Mouse (Mus musculus) neural tube, embryonic 13.5 days (tissue): ENCODE measurements around the gene Trim66. TPM values are rescaled to one million over a fixed set of nuclear protein-coding genes. Genes with fewer than 3 reads are reported as not detected.
A peak's percentile ranks its signal among the peaks of the same experiment; 100 is the strongest.

Source experiments
- ATAC-seq: fragments of 200-750 bp; cut with Nextera tagmentation; 2 replicates; pipeline ENCODE4 v1.8.0; 2017; ENCODE audit warnings: low read depth, mild to moderate bottlenecking, moderate TSS enrichment, moderate library complexity
- H3K27ac ChIP-seq: fragments of 300-500 bp; sonication (generic); replicated peaks from 2 replicates; pipeline ENCODE4 v1.5.1; 2015; ENCODE audit warnings: moderate library complexity, mild to moderate bottlenecking, inconsistent platforms
- H3K27me3 ChIP-seq: fragments of 300-500 bp; sonication (generic); 2 replicates; pipeline ENCODE4 v1.6.1; 2015; ENCODE audit warnings: mild to moderate bottlenecking, inconsistent platforms
- H3K36me3 ChIP-seq: fragments of 300-500 bp; sonication (generic); 2 replicates; pipeline ENCODE4 v1.6.1; 2015; ENCODE audit warnings: mild to moderate bottlenecking, inconsistent platforms
- H3K4me1 ChIP-seq: fragments of 300-500 bp; sonication (generic); replicated peaks from 2 replicates; pipeline ENCODE4 v1.6.1; 2015; ENCODE audit warnings: inconsistent platforms
- H3K4me2 ChIP-seq: fragments of 300-500 bp; sonication (generic); 2 replicates; pipeline ENCODE4 v1.6.1; 2015; ENCODE audit warnings: inconsistent platforms, mild to moderate bottlenecking, moderate library complexity
- H3K4me3 ChIP-seq: fragments of 300-500 bp; sonication (generic); 2 replicates; pipeline ENCODE4 v1.5.1; 2015; ENCODE audit warnings: mild to moderate bottlenecking, inconsistent platforms
- H3K9ac ChIP-seq: fragments of 300-500 bp; sonication (generic); 2 replicates; pipeline ENCODE4 v1.6.1; 2015; ENCODE audit warnings: moderate library complexity, mild to moderate bottlenecking, inconsistent platforms
- H3K9me3 ChIP-seq: fragments of 300-500 bp; sonication (generic); 2 replicates; pipeline ENCODE4 v1.6.1; 2016; ENCODE audit warnings: inconsistent platforms
- WGBS: fragments of 180-500 bp; shearing (Covaris S2); methylation state at CpG from one replicate; pipeline ENCODE4 v1.1.7; 2015; 5-methylcytosine and 5-hydroxymethylcytosine counted together
- polyA plus RNA-seq: library from polyadenylated mRNA; unstranded; fragments of >200 nt; fragmentation: Nextera tagmentation; extraction: Ambion mirVana; gene quantifications from 2 replicates; pipeline ENCODE4 v1.2.1, GENCODE M21; 2015

Gene Trim66
- polyA plus RNA-seq, 1 experiment from 2014 or later, result 0.11 TPM

DNA sequence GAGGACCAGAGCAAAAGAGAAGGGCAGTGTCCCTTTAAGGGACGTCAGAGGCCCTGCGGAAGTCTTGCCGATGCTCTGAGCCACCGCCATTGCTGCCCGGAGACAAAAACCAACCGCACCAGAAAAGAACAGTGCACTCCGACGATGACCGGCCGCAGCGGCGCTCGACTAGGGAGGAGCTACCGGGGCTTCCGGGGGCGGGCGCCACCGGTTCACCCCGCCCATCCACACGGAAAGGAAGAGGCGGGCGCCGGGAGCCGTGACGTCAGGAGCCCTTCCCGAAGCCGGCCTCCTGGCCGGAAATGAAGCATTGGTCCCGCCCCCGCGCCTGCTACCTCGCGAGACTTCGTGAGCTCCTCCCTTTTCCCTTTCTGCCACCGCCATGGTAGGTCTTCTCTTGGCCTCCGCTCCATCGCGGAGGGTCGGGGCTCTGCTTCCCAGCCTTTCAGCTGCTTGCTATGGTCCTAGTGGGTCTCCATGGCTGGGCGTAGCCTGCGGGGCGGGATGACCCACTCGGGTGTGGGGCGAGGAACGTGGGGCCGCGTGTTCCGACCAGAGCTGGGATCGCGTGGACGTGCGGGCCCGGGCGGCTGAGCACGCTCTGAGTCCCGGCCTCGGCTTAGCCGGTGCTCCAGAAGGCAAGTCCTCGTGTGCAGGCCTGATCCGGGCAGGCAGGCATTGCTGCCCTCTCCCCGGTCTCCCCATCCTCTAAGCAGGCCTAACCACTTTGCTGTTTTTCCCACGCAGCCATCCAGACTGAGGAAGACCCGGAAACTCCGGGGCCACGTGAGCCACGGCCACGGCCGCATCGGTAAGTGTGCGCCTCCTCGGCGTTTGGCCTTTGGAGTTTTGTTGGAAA is 11.1 kb upstream of the Trim66 start, which contains the start of gene Rpl27a:
Rpl27a (plus strand) TSS at position 310 of the 859 bp plus-strand sequence.
- H3K27ac ChIP-seq, result peak within 1 kb of the TSS; percentile 95
- H3K9me3 ChIP-seq, result no peaks in the 10 kb centered on the region
- ATAC-seq, result peak; percentile 96
- peak within 1 kb of the TSS; percentile 91 for H3K4me2 ChIP-seq
- no peaks in the 10 kb centered on the region for H3K27me3 ChIP-seq
- peak within 1 kb of the TSS; percentile 61 for H3K4me3 ChIP-seq
- H3K36me3 ChIP-seq, result peaks cover 36% of the 10 kb centered on the region
- WGBS, result under 1% methylated on average over 72 of the region's 72 CpGs
- H3K9ac ChIP-seq, result peak within 1 kb of the TSS; percentile 90
- H3K4me1 ChIP-seq, result peaks cover 35% of the 10 kb centered on the region

DNA sequence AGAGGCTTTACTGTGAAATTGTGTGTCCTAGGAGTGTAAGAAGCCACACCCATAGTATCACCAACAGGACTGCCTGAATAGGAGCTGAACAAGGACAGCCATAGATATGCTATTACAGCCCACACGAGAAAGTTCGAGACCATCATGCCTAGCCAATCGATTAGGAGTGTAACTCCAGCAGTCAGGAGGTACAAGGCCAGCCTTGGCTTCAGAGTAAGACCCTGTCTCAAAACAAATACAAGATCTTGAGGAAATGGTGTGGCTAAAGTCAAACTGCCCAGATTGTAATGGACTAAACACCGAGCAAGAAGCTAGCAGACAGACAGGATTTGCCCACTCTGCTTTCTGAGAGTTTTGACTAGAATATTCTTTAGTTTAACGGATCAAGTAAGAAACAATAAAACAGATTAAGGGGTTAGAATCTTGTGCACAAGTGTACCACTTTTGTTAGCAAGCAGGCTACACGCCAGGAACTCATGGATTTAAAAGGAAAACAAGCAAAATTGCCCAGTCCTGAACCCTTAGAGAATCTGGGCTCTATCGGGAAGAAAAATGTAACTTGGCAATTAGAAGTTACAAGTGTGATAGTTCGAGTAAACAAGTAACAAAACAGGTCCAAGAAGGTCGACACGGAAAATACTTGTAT is 10.2 kb upstream of the Trim66 start:
- H3K27me3 ChIP-seq, result no peaks in the 10 kb centered on the region
- H3K36me3 ChIP-seq, result peaks cover 27% of the 10 kb centered on the region
- no peak; the same call in 1 of the 2 replicates for ATAC-seq
- H3K4me1 ChIP-seq, result peaks cover 35% of the 10 kb centered on the region
- H3K27ac ChIP-seq, result peak overlapping the region; percentile 95
- peak overlapping the region; percentile 81 for H3K9ac ChIP-seq
- H3K9me3 ChIP-seq, result no peaks in the 10 kb centered on the region
- 22% methylated on average over 10 of the region's 10 CpGs for WGBS
- H3K4me2 ChIP-seq, result peak overlapping the region; percentile 80
- H3K4me3 ChIP-seq, result peak overlapping the region; percentile 61

DNA sequence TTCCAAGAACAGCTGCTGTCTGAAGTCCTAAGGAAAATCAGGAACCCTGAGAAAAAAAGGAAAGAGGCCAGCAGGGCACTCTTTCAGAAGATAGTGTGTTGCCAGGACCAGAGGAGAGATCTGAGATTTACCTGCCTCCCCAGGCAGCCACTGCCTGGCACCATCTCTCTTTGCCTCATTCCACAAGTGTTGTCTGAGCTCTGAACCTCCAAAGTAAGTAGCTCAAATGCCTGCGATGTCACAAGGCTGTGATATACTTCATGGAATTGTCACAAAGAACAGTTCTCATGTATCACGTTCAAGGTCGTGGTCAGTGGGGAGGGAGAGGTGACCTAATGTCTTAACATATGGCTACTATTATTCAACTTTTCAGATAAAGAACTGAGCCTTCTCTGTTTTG is 8.6 kb upstream of the Trim66 start:
- no peak overlapping the region for H3K9ac ChIP-seq
- 86% methylated on average over 3 of the region's 3 CpGs for WGBS
- H3K4me2 ChIP-seq, result no peak overlapping the region
- ATAC-seq, result no peak
- no peak overlapping the region for H3K4me3 ChIP-seq
- H3K36me3 ChIP-seq, result peaks cover 10% of the 10 kb centered on the region
- H3K27me3 ChIP-seq, result no peaks in the 10 kb centered on the region
- H3K27ac ChIP-seq, result no peak overlapping the region
- H3K4me1 ChIP-seq, result peaks cover 30% of the 10 kb centered on the region
- no peaks in the 10 kb centered on the region for H3K9me3 ChIP-seq

DNA sequence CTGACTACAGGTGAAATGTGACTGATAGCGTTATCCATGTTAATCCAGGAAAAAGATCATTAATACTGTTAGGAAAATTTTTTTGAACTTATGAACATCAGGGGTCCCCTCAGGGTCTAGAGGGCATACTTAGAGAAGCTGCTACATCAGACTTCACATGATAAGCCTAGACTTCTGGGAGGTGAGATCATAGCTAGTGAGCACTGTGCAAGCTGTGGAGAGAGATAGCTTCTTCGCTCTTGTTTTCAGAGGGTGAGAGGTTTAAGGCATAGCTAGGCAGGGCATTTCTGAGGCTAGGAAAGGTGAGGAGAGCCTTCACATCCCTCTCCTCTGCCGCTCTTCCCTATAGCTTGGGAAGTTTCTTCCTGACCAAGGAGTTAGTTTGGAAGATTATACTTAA is 3.9 kb upstream of the Trim66 start:
- no peak for ATAC-seq
- H3K27me3 ChIP-seq, result no peaks in the 10 kb centered on the region
- no peak overlapping the region for H3K4me2 ChIP-seq
- H3K4me3 ChIP-seq, result no peak overlapping the region
- H3K36me3 ChIP-seq, result no peaks in the 10 kb centered on the region
- H3K9me3 ChIP-seq, result no peaks in the 10 kb centered on the region
- no peak overlapping the region for H3K9ac ChIP-seq
- peaks cover 11% of the 10 kb centered on the region for H3K4me1 ChIP-seq
- 93% methylated on average over 3 of the region's 3 CpGs for WGBS
- no peak overlapping the region for H3K27ac ChIP-seq

DNA sequence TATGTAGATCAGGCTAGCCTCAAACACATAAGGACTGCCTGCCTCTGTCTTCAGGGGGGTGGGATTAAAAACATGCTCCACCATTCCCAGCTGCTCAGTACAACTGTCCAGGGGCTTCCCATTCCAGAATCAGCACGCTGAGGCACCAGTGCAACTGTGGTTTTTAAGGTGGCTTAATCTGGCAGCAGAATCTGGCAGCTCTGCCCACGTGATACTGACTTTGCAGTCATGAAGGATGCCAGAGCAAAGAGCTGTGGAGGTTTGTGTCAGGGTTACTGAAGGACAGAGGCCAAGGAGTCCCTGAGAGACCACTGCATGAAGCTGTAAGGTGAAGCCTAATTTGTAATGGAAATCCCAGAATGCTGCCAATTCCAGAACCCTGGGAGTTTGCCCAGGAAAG is 2.9 kb upstream of the Trim66 start:
- Histone ChIP-seq H3K9me3 (no peaks in the 10 kb centered on the region), H3K27me3 (no peaks in the 10 kb centered on the region), H3K36me3 (no peaks in the 10 kb centered on the region), H3K4me2 (no peak overlapping the region), H3K4me1 (peaks cover 11% of the 10 kb centered on the region), H3K9ac (no peak overlapping the region), H3K27ac (no peak overlapping the region), H3K4me3 (no peak overlapping the region)
- 81% methylated on average over 2 of the region's 2 CpGs for WGBS
- no peak for ATAC-seq

DNA sequence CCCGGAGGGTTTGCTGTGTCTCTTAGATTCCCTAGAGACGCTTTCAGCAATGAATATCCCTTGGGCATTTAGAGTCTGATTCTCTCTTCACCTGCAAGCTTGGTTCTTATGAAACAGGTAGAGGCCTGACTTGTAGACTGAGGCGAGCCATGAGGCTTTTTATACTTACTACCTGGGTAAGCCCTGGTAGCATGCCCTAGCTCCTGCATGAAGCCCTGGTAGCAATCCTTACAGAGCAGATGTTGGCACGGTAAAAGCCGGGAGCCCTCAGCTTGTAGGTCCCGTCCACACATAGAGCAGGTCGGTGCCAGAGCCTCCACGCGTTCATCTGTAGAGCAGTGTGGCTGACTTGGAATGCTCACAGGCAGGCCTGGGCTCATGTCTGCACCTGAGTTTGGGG is 362 bp downstream of the Trim66 start:
- H3K9ac ChIP-seq, result no peak overlapping the region
- 39% methylated on average over 9 of the region's 9 CpGs for WGBS
- H3K27ac ChIP-seq, result no peak overlapping the region
- no peaks in the 10 kb centered on the region for H3K9me3 ChIP-seq
- ATAC-seq, result no peak
- H3K36me3 ChIP-seq, result no peaks in the 10 kb centered on the region
- H3K27me3 ChIP-seq, result no peaks in the 10 kb centered on the region
- H3K4me1 ChIP-seq, result peaks cover 11% of the 10 kb centered on the region
- H3K4me3 ChIP-seq, result no peak overlapping the region
- no peak overlapping the region for H3K4me2 ChIP-seq

DNA sequence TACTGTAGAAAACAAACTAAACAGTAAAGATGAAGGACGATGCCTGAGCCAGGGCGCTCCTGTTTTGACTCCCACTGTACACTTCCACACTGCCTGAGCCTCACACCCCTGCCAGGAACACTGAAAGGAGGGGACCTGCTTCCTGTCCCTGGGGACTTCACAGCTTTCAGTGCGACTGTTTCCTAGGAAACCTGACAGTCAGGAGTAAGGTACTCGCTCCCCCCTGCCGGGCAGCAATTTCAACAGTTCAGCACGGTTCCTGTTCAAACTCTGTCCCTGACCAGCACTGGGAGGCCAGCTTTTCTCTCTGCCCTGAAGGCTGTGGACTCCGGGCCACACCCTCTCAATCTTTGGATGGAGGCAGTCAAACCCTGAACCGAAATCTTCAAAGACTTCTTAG is 815 bp downstream of the Trim66 start:
- H3K4me2 ChIP-seq, result peak overlapping the region; percentile 3; the same call in 1 of the 2 replicates
- no peak overlapping the region for H3K27ac ChIP-seq
- H3K9me3 ChIP-seq, result no peaks in the 10 kb centered on the region
- H3K36me3 ChIP-seq, result no peaks in the 10 kb centered on the region
- ATAC-seq, result peak; percentile 74
- peaks cover 11% of the 10 kb centered on the region for H3K4me1 ChIP-seq
- H3K27me3 ChIP-seq, result no peaks in the 10 kb centered on the region
- no peak overlapping the region for H3K9ac ChIP-seq
- 3% methylated on average over 8 of the region's 8 CpGs for WGBS
- no peak overlapping the region for H3K4me3 ChIP-seq

DNA sequence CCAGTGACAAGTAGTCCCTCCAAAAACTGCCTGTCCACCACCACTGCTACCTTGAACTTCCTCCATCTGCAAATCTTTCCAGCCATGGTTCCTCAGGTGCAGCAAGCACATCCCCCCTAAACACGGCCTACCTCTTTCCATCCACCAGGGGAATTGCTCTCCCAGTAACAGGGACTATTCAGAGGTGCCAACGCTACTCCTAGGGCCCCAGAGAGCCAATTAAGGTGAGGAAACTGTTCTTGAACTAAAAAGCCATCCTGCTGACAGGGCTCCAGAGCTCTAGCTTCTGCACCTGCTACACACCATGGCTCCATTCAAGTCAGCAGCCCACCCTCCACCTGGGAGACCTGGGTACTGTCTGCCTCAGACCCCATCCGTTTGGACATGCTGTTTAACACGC is 10.4 kb downstream of the Trim66 start:
- WGBS, result 34% methylated on average over 4 of the region's 4 CpGs
- Histone ChIP-seq H3K9me3 (no peaks in the 10 kb centered on the region), H3K4me3 (no peak overlapping the region), H3K4me1 (peaks cover 15% of the 10 kb centered on the region), H3K9ac (no peak overlapping the region), H3K36me3 (no peaks in the 10 kb centered on the region), H3K4me2 (no peak overlapping the region), H3K27me3 (peaks cover 7% of the 10 kb centered on the region; the same call in 1 of the 2 replicates), H3K27ac (no peak overlapping the region)
- ATAC-seq, result no peak

DNA sequence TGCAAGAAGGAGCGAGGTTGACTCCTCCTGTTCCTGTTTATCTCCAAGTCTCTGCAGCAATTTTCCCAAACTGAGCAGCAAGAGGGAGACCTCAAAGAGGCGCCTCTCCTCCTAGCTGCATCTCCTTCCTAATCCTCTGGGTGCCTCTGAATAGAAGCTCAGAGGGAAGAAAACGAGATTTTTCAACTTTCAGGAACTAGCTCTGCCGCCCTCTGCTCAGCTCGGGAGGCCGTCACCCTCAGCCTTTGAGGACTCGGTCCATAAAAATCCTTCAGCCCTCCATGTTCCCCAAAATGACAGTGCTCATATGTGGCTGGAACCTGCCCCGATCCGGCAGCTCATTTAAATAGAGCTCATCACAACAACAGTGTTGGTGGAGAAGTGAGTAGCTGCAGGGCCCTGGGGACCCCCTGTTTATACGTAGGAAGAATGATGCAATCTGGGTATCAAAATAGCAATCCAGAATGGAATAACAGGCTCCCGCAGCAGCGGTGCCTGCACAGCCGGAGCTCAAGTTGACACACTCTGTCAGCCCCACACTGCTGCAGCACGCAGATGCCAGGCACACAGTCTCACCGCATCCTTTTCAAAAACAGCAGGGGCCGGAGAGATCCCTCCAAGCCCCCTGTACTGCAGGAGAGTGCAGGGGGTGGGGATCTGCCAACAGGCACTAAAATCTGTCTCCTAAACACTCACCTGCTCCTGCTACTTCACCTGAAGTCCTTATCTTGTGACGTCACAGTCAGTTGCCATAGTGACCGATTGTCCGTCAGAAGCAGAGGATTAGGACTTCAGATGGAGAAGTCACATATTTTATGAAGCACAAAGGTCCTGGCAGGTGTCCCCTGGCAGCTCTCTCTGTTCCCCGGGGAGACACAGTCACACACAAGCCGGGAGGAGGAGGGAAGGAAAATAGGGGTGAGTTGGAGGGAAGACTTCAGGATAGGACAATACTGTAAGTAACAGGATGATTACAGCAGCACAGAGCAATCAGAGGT is 14.3 kb downstream of the Trim66 start:
- Histone ChIP-seq H3K4me1 (peaks cover 15% of the 10 kb centered on the region), H3K27me3 (peaks cover 13% of the 10 kb centered on the region; the same call in 1 of the 2 replicates), H3K4me3 (peak overlapping the region; percentile 36), H3K4me2 (peak overlapping the region; percentile 58), H3K36me3 (no peaks in the 10 kb centered on the region), H3K9me3 (no peaks in the 10 kb centered on the region), H3K9ac (peak overlapping the region; percentile 62), H3K27ac (no peak overlapping the region)
- WGBS, result 11% methylated on average over 21 of the region's 21 CpGs
- peak; percentile 75 for ATAC-seq

DNA sequence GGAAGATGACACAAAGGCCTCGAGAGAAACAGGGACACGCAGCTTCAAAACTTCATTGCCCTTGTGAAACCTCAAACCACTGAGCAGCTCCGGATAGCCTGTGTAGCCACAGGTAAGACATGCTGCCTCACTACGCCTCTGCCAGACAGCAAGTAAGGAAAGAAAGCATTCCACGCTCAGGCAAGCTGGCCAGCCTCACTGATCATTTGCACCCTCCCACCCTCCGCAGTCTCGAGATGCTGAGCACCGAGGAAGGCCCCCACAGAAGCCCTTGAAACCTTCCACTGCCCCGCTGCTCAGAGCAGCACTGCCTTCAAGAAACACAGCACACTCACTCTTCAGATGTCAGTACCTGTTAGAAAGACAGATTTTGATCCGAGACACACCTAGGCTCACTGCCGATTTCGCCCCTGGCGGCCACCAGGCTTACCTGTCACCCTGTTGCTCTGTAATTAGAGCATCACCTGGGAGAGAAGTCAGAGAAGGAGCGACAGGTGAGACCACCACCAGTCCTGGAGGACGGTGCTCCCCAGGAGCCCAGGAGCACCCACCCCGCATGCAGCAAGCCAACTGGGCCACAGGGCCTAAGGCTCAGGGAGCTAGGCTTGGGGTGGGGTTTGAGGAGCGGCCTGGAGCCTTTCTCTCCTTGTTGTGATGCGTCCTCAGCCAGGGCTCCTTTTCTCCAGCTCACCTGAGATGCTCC is 15.2 kb downstream of the Trim66 start:
- no peaks in the 10 kb centered on the region for H3K9me3 ChIP-seq
- WGBS, result 65% methylated on average over 18 of the region's 18 CpGs
- no peak overlapping the region for H3K27ac ChIP-seq
- H3K27me3 ChIP-seq, result peaks cover 13% of the 10 kb centered on the region; the same call in 1 of the 2 replicates
- 0 out of 2 replicates have a peak overlapping the region, but pooled peaks have one; percentile 36 for H3K4me3 ChIP-seq
- peak; percentile 49; the same call in 1 of the 2 replicates for ATAC-seq
- no peaks in the 10 kb centered on the region for H3K36me3 ChIP-seq
- H3K4me1 ChIP-seq, result peaks cover 15% of the 10 kb centered on the region
- peak overlapping the region; percentile 58 for H3K4me2 ChIP-seq
- no peak overlapping the region for H3K9ac ChIP-seq

DNA sequence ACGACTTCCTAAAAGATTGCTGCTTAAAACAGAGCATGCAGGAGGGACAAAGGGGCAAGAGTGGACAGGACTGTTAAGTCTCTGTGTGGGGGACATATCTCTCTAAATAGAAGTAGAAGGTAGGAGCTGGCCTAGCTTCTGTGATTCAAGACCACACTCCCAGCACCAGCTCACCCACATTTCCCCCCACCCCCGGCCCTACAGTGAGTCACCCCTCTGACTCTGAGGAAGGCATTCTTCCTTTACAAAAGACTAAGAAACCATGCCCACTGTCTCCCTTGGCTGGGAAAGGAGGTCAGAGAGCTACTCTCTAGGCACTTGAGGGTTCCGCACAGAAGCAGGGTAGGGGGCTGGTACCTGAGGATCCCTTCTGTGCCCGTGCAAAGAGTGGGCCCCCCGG is 23.7 kb downstream of the Trim66 start:
- ATAC-seq, result no peak
- Histone ChIP-seq H3K9me3 (no peaks in the 10 kb centered on the region), H3K27me3 (no peaks in the 10 kb centered on the region), H3K4me1 (0 out of 2 replicates have a peak, but pooled peaks cover 3% of the 10 kb centered on the region), H3K36me3 (no peaks in the 10 kb centered on the region), H3K4me2 (no peak overlapping the region), H3K4me3 (no peak overlapping the region), H3K9ac (no peak overlapping the region), H3K27ac (no peak overlapping the region)
- 79% methylated on average over 5 of the region's 5 CpGs for WGBS
